Mouse (Mus musculus): ENCODE measurements at regions not wholly inside any gene's neighbourhood (a gene's known extent, or its start where the extent isn't known, plus 50 kb on each side); places are given as distances from the start of the nearest gene placed in this dataset.

- H3K4me1 ChIP-seq (replicated peaks; ENCODE audit: control insufficient read depth, insufficient read depth, low read length) = no peaks in the 10 kb centered on the region
- H3K9me3 ChIP-seq (ENCODE audit: control insufficient read depth, low read length) = no peaks in the 10 kb centered on the region
- H3K4me2 ChIP-seq (ENCODE audit: low read depth, low read length) = no peak overlapping the region
- 63% methylated on average over 4 of the region's 4 CpGs for WGBS
- no peak overlapping the region for H3K9ac ChIP-seq (ENCODE audit: low read length)
- no peaks in the 10 kb centered on the region for H3K36me3 ChIP-seq (ENCODE audit: control insufficient read depth, insufficient read depth, low read length)
- ATAC-seq (ENCODE audit: low read depth) = no peak
- no peaks in the 10 kb centered on the region for H3K27me3 ChIP-seq (ENCODE audit: control insufficient read depth, insufficient read depth, low read depth, low read length)
- H3K27ac ChIP-seq (ENCODE audit: low read length) = no peak overlapping the region
- H3K4me3 ChIP-seq (ENCODE audit: low read length) = no peak overlapping the region
Observed at GRCm38 (mm10) chr7:39981647-39982046, 464.1 kb downstream of the Zfp619 start.
